Mouse (Mus musculus): ENCODE measurements at regions not wholly inside any gene's neighbourhood (a gene's known extent, or its start where the extent isn't known, plus 50 kb on each side); places are given as distances from the start of the nearest gene placed in this dataset.

- no peak for DNase-seq (ENCODE audit: low spot score)
Measured at GRCm38 (mm10) chr4:66478601-66479217, 74.3 kb upstream of the Astn2 start.

Measured in yolk sac, embryonic 10.5 days (tissue).